Mouse (Mus musculus): Measurements from ENCODE around the gene Pspn. TPM values are rescaled to one million over a fixed set of nuclear protein-coding genes. Genes with fewer than 3 reads are reported as not detected.

The Pspn gene
- total RNA-seq (2017), result not detected in 2 replicates

- ATAC-seq (replicated peaks; ENCODE audit: low read depth, poor library complexity, severe bottlenecking), result no peak
Observed at GRCm38 (mm10) chr17:56999968-57000609, at the start of gene Pspn. Gene Pspn (minus strand): TSS chr17:57000018.

DNA sequence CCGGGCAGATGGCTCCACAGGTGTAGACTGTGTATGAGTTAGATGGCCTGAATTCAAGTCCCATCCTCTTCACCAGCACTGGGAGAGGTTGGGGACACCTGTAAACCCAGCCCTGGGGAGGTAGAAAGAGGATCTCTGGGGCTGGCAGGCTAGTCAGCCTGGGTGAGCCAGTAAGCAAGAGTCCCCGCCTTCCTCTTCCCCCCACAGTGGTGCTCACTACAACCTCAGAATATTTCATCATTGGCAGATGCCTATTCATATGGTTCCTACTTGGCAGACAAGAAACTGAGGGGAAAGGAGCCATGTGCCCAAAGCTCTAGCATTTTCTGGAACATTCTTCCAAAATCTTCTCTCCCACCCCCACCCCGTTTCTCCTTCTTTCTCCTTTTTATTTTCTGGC lies 49.0 kb upstream of the Pspn start:
- peak; percentile 41; the same call in 1 of the 2 replicates for ATAC-seq (replicated peaks; ENCODE audit: low read depth, poor library complexity, severe bottlenecking)

DNA sequence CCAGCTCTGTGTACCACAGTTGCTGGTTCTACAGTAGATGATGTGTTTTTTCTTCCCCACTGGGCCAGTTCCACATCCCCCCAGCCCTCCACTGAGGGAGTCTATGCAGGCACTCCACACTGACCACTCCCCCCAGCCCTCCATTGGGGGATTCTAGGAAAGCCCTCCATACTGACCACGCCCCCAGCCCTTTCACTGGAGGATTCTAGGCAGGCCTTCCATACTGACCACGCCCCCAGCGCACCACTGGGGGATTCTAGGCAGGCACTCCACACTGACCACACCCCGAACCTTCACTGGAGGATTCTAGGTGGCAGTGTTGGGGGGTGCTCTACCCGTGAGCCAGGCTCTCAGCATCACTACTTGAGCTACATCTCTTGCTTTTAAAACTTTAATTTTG lies 47.6 kb upstream of the Pspn start:
- ATAC-seq (replicated peaks; ENCODE audit: low read depth, poor library complexity, severe bottlenecking), result 0 out of 2 replicates have a peak, but pooled peaks have one; percentile 12

- no peak for ATAC-seq (replicated peaks; ENCODE audit: low read depth, poor library complexity, severe bottlenecking)
Observed at GRCm38 (mm10) chr17:57041554-57041953, 41.7 kb upstream of the Pspn start, which contains the start of gene Slc25a41. Gene Slc25a41 (minus strand): TSS chr17:57041654.

GRCm38 (mm10) chr17:57038978-57039377 lies 39.2 kb upstream of the Pspn start:
- ATAC-seq (replicated peaks; ENCODE audit: low read depth, poor library complexity, severe bottlenecking), result peak; percentile 28

- ATAC-seq (replicated peaks; ENCODE audit: low read depth, poor library complexity, severe bottlenecking), result no peak
Observed at GRCm38 (mm10) chr17:57032854-57033253, 33.0 kb upstream of the Pspn start.

DNA sequence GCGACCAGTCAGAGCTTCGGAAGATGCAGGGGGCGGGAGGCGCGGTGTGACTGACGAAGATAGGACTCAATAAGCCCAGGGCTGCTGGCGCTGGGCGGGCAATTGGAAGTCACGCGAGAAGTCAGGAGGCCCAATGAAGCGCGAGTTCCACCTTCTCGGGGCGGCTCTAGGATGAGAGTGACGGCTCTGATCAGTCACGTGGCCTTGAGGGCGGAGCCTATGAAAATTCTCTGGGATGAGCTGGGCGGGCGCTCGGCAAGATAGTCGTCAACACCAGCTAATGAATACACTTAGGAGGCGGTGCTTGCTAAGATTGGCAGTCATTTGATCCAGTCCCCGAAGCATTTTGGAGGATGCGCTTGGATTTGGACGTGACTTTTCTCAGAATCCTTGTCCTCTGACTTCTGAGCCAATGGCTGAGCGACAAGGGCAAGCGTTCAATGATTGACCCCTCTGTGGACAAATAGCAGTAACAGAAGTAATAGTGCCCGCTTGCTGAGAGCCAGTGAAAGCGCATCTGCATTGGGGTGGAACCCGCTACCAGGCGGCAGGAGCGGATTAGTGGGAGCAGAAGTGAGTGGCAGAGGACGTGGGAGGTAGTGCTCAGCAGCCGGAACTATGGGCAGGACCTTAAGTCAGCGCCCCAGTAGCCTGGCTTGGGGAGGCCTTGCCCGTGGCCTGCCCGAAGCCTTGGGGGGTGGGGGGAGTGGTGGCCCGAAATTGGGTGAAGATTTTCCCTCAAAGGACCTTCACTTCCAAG lies 32.0 kb upstream of the Pspn start:
- ATAC-seq (replicated peaks; ENCODE audit: low read depth, poor library complexity, severe bottlenecking), result peak; percentile 85

- no peak for ATAC-seq (replicated peaks; ENCODE audit: low read depth, poor library complexity, severe bottlenecking)
Observed at GRCm38 (mm10) chr17:57030931-57031660, 31.3 kb upstream of the Pspn start, which contains the start of gene Khsrp. Gene Khsrp (minus strand): TSS chr17:57031522.

DNA sequence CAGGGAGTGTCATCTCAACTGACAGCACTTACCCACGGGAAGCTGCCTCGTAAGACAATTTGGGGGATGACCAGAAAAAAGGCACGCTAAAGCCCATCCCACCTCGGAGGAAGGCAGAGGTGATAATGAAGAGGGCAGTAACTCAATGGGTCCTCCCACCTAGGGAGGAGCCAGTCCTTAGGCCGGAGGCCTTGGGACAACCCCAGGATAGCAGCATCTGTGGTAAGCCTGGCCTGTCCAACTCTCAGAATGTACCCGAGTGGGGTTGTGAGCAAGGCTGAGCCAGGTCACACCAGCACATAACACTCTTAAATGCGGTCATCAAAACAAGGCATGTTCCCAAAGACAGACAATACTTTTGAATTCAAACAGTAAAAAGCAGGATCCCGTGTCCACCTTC lies 29.9 kb upstream of the Pspn start:
- no peak for ATAC-seq (replicated peaks; ENCODE audit: low read depth, poor library complexity, severe bottlenecking)

DNA sequence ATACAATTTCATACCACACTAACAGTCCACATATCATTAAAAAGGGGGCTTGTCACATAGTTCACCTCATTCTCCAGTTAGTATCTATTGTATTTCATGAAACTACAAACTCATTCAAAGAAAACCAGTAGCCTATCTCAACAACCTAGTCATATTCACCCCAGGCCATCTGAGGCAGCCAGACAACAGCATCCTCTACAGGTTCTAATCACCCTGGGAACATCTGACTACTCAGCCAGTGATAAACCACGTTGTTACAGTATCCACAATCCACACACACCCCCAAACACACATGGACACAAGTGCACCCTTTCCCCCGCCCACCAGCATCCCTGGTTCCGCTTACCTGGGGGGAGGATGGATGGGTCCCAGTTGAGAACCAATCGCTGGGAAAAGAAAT lies 27.7 kb upstream of the Pspn start:
- ATAC-seq (replicated peaks; ENCODE audit: low read depth, poor library complexity, severe bottlenecking), result no peak

DNA sequence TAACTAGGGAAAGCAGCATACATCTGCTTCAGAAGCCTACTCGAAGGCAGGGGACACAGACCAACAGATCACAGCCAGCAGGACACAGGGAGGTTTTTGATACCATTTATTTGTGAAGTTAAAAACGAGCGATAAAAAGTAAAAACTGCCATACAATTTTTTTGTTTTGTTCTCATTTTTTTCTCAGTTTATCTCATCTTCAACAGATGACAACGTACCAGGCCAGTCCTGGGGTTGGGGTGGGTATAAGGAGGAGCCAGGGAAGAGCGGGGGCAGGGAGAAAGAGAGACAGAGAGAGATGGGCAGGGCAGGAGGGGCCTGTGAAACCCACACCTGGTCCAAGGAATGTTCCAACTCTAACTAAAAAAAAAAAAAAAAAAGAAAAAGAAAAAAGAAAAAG lies 21.1 kb upstream of the Pspn start:
- ATAC-seq (replicated peaks; ENCODE audit: low read depth, poor library complexity, severe bottlenecking), result no peak

GRCm38 (mm10) chr17:57019693-57020092 lies 19.9 kb upstream of the Pspn start:
- ATAC-seq (replicated peaks; ENCODE audit: low read depth, poor library complexity, severe bottlenecking), result peak; percentile 48; the same call in 1 of the 2 replicates

GRCm38 (mm10) chr17:57012245-57012795 lies 12.5 kb upstream of the Pspn start:
- no peak for ATAC-seq (replicated peaks; ENCODE audit: low read depth, poor library complexity, severe bottlenecking)

DNA sequence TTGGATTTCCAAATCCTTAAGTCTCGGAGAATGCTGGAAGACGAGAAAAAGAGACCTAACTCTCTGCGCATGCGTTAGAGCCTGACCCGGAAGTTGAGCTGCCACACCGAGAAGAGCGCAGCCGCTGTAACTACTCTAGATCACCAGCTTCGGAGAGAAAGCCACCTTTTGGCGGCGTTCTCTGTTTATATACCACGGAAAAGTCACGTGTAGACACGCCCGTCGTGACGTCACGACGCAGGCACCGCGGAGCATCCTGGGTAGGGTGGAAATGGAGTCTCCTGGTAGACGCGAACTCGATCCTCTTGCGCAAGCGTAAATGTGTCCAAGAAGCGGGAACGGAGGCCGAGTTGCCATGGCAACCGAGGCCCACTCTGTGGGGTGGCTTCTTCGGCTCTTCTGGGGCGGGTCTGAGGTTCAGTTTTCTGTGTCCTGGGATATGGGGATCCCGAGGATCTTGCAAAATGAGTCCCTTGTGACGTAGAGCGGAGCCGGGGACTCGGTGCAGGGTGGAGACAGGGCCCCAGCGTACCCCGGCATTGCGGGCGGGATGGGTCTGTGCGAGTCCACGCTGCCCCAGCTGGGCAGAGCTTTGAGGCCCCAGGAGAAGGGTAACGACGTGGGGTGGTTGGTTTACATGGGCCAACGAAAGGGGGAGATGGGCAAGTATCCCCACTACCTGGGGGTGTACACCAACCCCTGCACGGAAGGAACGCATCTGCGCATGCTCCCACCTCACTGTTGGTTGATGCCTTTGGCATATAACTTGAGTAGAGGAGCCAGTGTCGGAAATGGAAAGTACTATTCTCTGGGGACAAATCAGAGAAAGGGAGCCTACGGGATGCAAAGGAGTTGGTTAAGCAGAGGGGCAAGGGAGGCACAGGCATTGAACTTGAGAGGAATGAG lies 11.7 kb upstream of the Pspn start, which contains the start of the genes Gtf2f1 and Gm17949:
Gene Gtf2f1 (minus strand): TSS at position 53 of the 906 bp plus-strand sequence.
Gene Gm17949 (plus strand): TSS at position 234 of the 906 bp plus-strand sequence.
- ATAC-seq (replicated peaks; ENCODE audit: low read depth, poor library complexity, severe bottlenecking), result peak; percentile 84

- peak; percentile 42 for ATAC-seq (replicated peaks; ENCODE audit: low read depth, poor library complexity, severe bottlenecking)
Observed at GRCm38 (mm10) chr17:57010911-57011235, 11.1 kb upstream of the Pspn start.

GRCm38 (mm10) chr17:57007137-57007905 lies 7.5 kb upstream of the Pspn start:
- ATAC-seq (replicated peaks; ENCODE audit: low read depth, poor library complexity, severe bottlenecking), result no peak

- no peak for ATAC-seq (replicated peaks; ENCODE audit: low read depth, poor library complexity, severe bottlenecking)
Observed at GRCm38 (mm10) chr17:57003994-57004393, 4.2 kb upstream of the Pspn start.

- ATAC-seq (replicated peaks; ENCODE audit: low read depth, poor library complexity, severe bottlenecking), result no peak
Observed at GRCm38 (mm10) chr17:57001228-57001627, 1.4 kb upstream of the Pspn start.

DNA sequence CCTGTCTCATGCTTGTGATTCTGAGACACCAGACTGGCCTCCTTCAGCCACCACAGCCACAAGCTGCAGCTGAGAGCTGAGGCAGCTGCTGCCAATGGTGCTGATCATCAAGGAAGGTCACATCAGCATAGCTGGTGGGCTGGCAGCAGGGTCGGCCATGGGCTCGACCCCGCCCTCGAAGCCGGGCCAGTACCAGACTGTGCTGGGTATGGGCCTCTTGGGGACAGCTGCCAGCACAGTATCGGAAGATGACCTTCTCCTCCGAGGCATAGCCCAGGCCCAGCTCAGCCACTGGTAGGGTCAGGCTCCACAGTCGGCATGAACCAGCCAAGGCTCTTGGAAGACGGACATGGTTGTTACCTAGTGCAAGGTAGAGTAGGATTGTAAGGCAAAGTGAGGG lies 404 bp downstream of the Pspn start:
- no peak for ATAC-seq (replicated peaks; ENCODE audit: low read depth, poor library complexity, severe bottlenecking)
